Mouse (Mus musculus) spleen, adult 18-20 months (tissue): Measurements from ENCODE around the gene Gas7.

Experiments
- DNase-seq, 2 experiments: peaks; one replicate each; pipeline ENCODE4 v3.0.0; 2022; ENCODE audit warnings: mixed read lengths in 2 of 2

The Gas7 gene

DNA sequence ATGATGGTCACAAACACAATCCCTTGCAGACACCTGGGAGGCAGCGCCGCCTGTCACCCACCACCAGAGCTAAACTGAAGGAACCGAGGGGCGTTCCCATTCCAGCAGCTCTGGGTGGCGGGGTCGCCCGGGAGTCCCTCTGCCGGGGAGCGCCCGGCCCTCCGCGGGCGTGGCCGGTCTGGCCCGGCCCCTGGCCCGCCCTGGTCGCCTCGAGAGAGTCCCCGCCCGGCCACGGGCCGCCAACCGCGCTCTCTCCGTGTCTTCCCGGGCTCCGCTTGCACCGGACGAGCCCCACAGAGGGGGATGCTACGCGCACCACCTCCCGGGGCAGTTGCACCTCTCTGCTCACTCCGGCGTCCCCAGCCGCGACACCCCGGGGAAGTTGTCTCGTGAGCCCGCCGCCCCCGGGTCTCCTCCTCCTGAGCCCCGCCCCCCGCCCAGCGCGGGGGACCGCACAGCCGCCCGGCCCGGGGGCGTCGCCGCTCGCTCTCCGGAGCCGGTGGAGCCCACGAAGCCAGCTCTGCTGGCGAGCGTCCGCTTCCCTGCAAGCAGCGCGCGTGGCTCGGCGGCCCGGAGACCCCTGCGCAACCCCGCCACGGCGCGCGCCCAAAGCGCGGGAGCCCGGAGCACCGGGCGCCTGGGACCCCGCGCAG lies at the start of gene Gas7:
Gene Gas7 (plus strand): TSS at position 564 of the 653 bp plus-strand sequence.
- DNase-seq = peak in 1 of 2 experiments; percentile 20

DNA sequence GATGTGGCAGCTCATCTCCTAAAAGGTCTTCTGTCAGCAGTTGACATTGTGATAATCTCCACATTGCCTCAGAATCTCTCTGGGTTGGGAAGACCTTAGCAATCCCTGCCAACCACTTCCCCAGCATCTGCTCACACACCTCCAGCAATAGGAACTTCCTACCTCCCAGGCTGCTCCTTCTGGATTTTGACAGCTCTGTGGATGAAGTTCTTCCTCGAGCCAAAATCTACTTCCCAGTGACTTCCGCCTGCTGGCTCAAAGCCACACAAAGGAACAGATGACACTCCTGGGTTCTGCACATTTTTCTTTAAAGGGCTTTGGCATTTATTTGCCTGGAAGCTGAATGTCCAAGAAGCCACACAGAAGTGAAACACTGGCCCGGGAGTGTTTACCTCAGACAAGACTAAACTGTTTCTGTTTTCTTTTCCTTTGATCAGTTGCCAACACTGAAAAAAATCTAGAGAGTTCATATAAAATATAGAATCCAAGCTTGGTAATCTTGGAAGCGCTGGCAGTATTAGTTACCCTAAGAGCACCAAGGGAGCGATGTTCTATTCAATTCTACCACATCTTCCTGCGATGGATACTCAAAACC lies 40.8 kb upstream of the Gas7 start:
- DNase-seq = no peak

DNA sequence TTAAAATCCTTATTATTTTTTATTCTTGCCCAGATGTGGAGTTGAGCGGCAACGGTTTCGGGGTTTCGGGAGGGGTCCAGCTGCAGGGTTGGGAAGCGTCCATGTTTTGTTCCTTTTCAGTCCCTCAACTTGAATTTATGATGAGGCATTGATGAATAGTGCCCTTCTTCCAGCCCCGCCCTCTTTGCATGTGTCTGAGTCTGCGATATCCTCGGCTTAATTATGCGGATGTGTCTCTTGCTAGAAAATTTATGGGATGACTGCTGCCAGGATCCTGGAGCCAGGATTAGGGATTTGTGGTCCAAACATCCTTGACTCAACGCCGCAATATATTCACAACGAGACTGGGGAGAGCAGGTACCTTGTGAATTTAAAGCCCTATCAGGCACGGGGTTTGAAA lies 31.7 kb upstream of the Gas7 start:
- no peak for DNase-seq

GRCm38 (mm10) chr11:67428196-67428595 lies 27.0 kb upstream of the Gas7 start:
- DNase-seq = peak in 1 of 2 experiments; percentile 22

DNA sequence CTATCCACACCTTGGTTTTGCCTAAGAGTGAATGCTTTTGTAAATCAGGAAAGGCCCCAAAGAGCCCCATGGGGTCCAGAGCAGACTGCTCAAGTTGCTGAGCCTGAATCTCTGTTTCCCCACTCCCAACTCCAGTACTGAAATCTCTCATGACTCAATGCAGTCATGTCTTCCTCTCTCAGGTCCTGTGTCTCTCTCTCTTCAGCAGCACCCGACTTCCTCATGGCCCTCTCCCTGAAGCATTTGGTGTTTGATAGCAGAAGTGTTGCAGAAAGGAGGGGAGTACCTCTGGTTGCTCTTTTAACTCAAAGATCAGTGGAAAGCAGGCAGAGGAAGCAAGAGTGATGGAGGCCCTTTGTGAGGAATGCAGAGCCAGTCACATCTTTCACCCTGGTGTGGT lies 25.4 kb upstream of the Gas7 start:
- no peak for DNase-seq

DNA sequence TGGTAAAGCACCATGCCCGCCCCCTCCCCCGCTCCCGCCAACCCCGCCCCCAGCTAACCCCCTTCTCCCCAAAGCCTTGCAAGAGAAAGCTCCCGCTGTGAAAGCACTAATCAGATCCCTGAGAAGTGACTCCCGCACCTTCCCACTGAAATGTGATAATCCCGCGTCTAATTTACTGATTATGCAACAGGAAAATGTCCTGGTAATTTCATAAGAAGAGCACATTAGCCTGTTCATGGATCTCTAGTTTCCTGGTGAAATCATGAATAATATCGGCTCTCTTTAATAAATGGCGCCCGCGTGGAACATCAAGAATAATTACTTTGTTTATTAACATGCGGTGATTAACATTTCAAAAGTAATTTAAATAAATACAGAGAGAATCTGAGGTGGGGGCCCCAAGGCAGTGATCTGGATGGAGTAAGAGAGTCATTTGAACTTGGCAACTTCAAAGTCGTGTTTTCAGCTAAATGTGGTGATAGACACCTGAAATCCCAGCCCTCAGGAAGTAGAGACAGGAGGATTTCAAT lies 24.1 kb upstream of the Gas7 start:
- DNase-seq = no peak

- DNase-seq = no peak
These were observed 23.4 kb upstream of the Gas7 start for GRCm38 (mm10) chr11:67431864-67432263.

DNA sequence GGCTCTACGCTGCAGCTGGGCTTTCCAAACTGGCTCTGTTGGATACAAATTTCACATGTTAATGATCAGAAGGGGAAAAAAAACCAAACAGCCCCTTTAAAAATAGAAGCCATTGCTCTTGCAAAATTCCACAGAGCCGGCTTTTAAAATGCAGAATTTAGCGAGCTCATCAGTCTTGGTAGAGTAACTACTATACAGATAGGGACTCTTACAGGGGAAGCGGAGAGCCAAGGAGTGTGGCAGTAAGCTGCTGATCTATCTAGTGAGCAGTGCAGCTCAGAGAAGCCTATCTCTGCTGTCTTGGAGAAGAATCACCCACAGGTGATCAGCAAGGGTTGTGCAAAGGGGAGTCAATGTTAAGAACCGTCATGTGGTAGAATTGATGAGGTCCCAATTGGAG lies 21.5 kb upstream of the Gas7 start:
- no peak for DNase-seq

GRCm38 (mm10) chr11:67438746-67439145 lies 16.5 kb upstream of the Gas7 start:
- DNase-seq = no peak

- DNase-seq = no peak
These were observed 10.0 kb upstream of the Gas7 start for GRCm38 (mm10) chr11:67445058-67445825.

GRCm38 (mm10) chr11:67451525-67451924 lies 3.7 kb upstream of the Gas7 start:
- no peak for DNase-seq

- no peak for DNase-seq
These were observed 317 bp downstream of the Gas7 start for GRCm38 (mm10) chr11:67455527-67455981.

DNA sequence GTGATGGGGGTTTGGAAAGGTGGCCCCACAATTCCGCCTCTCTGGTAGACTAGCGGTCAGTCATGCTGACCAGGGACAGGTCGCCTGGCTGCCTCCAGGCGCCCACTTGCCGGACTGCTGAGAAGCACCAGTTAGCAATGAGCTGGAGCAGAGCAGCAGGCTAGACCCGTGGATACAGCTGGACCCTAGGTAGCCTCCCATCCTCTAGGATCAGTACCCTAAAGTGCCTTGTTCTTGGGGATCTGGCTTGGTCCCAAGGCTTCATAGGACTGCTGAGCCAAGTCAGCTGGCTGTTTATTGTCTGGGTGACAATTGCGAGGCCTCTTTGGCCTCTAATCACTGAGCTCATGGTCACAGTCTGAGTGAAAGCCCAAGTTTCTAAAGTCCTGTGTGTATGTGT lies 792 bp downstream of the Gas7 start:
- DNase-seq = no peak

GRCm38 (mm10) chr11:67458171-67458570 lies 2.9 kb downstream of the Gas7 start:
- DNase-seq = no peak

DNA sequence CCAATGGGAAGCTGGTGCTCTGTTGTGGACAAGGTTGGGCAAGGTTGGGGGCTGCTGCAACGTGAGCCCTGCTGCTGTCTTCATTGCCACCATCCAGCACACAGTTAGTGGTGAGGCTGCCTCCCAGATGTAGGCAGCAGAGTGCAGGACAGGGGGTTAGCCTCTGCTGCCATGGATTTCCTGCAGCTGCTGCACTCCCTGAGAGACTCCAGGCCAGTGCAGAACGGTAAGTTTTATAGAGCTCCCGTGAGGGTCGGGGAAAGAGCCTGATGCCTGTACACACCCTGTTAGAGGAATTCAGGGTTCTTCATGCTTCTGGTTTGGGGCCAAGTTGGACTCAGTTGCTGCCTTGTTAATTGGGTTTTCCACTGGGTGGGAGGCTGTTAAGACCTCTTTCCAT lies 11.9 kb downstream of the Gas7 start:
- no peak for DNase-seq

- no peak for DNase-seq
These were observed 13.6 kb downstream of the Gas7 start for GRCm38 (mm10) chr11:67468846-67469245.

DNA sequence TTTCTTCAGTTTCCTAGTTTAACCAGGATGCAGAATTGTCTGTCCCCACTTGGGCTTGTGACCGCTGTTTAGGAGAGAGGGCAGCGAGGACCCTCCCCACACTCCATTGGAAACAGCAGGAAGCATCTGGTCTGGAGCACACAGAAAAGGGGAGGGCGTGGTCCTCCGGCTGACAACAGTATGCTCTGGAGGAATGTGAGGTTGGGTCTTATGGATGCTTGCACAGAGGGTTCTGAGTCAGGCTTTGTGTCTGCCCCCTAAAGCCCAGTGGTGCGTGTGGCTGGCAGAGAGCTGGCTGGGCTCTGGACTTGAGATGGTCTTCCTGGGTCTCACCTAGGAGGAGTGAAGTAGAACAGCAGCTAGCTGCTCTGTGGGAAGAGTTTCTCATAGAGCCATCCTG lies 19.4 kb downstream of the Gas7 start:
- no peak for DNase-seq

DNA sequence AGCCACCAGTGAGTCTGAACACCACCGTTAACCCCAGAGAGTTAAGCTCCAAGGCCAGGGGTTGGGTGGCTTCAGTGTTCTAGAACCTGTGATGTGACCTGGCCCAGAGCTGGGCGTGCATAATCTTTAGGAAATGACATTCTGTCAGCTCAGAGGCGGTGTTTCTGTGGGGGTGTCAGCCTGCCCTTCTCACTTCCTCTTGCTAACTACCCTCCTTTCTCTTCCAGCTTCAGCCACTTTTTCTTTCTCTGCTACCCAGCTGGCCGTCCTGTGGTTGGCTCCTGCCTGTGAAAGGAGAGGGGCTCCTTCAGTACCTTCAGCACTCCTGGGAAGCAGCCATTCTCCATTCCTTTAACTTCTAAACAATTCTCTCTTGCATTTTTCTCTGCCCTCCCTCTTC lies 24.3 kb downstream of the Gas7 start:
- DNase-seq = peak in 1 of 2 experiments; percentile 17

GRCm38 (mm10) chr11:67480204-67480956 lies 25.1 kb downstream of the Gas7 start:
- no peak for DNase-seq

DNA sequence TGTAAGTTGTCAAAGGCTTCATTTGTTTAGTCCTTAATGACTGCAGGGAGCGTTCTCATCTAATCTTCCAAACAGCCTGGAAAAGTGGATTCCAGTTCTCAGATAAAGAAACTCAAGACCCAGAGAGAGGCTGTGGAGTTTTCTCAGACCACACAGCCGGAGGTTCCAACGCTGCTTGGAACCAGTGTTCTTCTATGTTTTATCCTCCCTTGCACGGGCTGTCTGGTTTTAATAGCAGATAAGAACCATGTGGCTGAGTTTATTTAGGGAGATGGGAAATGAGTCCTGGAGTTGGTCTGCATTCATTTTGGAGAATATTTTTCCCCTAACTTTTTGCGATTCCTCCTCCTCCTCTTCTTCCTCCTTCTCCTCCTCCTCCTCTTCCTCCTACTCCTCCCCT lies 26.5 kb downstream of the Gas7 start:
- no peak for DNase-seq

- DNase-seq = no peak
These were observed 27.1 kb downstream of the Gas7 start for GRCm38 (mm10) chr11:67482217-67482760.

GRCm38 (mm10) chr11:67488156-67488555 lies 32.9 kb downstream of the Gas7 start:
- no peak for DNase-seq
